Mouse (Mus musculus): ENCODE results near the gene Fam166b. TPM values are rescaled to one million over a fixed set of nuclear protein-coding genes. Genes with fewer than 3 reads are reported as not detected.

Fam166b gene
- polyA plus RNA-seq, 1 experiment from 2014 or later, result 0.21 TPM

DNA sequence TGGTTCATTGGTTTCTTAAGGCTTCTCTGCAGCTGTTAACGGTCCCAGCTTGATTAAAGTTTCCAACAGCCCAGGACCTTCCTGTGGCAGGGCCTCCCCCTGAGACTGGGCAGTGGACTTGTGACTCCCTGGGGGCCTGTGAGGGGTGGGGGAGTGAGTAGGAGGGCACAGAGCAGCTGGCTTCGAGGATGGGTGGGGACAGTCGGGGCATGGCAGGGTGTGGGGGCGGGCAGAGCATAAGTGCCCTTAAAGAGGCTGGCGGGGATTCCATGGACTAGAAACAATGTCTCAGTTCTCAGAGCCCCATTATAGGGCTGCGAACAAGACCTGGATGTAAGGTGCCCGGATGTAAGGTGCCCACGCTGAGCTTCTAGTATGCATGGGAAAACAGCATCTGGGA, 28.2 kb upstream of the Fam166b start:
- Histone ChIP-seq H3K36me3 (ENCODE audit: control insufficient read depth, insufficient read depth) (no peaks in the 10 kb centered on the region), H3K9ac (ENCODE audit: low read length) (no peak overlapping the region), H3K9me3 (replicated peaks; ENCODE audit: control insufficient read depth, low read length) (no peaks in the 10 kb centered on the region), H3K4me3 (ENCODE audit: low read length) (no peak overlapping the region), H3K27ac (ENCODE audit: low read length) (no peak overlapping the region), H3K27me3 (ENCODE audit: control insufficient read depth, insufficient read depth, low read length) (peaks cover 14% of the 10 kb centered on the region), H3K4me2 (ENCODE audit: low read depth, low read length) (no peak overlapping the region), H3K4me1 (ENCODE audit: control insufficient read depth, insufficient read depth, low read length) (peaks cover 24% of the 10 kb centered on the region)
- WGBS, result 15% methylated on average over 8 of the region's 8 CpGs
- no peak for ATAC-seq (replicated peaks; ENCODE audit: extremely low read depth, insufficient read depth, low FRiP score)

DNA sequence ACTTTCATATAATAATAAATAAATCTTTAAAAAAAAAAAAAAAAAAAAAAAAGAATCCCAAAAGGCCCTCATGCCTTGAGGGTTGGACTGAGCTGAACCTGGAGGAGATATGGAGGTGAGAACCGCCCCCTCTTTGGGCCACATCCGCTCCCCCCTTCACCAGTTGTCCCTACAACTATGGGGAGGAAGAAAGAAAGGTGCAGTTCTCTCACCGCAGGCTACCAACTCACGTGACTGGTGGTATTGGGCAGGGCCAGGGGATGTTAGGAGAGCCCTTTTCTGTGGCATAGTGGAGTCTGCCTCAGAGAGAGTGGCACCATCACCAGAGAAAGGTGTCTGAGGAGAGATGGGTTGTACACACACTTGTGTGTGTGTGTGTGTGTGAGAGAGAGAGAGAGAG, 27.5 kb upstream of the Fam166b start:
- Histone ChIP-seq H3K27ac (ENCODE audit: low read length) (no peak overlapping the region), H3K9ac (ENCODE audit: low read length) (no peak overlapping the region), H3K27me3 (ENCODE audit: control insufficient read depth, insufficient read depth, low read length) (peaks cover 14% of the 10 kb centered on the region), H3K36me3 (ENCODE audit: control insufficient read depth, insufficient read depth) (no peaks in the 10 kb centered on the region), H3K4me2 (ENCODE audit: low read depth, low read length) (no peak overlapping the region), H3K4me3 (ENCODE audit: low read length) (no peak overlapping the region), H3K9me3 (replicated peaks; ENCODE audit: control insufficient read depth, low read length) (no peaks in the 10 kb centered on the region), H3K4me1 (ENCODE audit: control insufficient read depth, insufficient read depth, low read length) (peaks cover 24% of the 10 kb centered on the region)
- ATAC-seq (replicated peaks; ENCODE audit: extremely low read depth, insufficient read depth, low FRiP score), result no peak
- WGBS, result 21% methylated on average over 4 of the region's 4 CpGs

DNA sequence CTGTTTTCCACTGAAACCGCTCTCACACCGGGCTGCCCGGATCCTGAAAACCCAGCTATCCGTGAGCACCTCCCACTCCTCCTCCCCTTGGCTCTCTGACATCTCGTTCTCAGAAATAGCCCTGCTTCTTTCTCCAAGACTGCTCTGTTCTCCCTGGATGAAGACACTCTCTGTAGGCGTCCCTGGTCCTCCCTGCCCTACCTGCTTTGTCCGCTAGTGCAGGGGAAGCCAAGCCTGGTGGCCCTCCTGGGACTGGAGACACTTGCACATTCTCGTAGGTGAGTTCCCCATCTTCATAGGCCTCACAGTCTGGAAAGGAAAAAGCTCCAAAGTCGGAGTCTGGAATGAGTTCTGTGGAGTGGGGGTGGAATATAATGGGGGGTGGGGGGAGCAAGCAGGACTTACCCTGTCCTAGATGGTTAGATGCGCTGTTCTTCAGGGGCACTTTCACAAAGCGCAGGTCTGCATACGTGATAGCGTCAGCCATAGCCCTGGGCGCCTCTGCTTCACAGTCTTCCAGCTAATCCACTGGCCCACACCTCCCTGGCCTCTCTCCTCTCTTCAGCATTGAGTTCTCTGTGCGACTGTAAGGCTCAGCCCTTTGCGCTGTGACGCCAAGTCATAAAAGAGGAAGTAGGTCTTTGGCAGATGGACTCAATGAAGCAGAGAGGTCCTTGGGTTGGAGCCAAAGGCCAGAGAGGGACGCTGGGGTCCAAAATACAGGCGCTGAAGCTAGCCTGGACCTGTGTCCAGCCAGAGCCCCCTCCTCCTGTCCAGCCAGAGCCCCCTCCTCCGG, 25.3 kb upstream of the Fam166b start, which contains the start of gene Cd72:
Gene Cd72 (minus strand): TSS at position 588 of the 796 bp plus-strand sequence.
- Histone ChIP-seq H3K9me3 (replicated peaks; ENCODE audit: control insufficient read depth, low read length) (no peaks in the 10 kb centered on the region), H3K36me3 (ENCODE audit: control insufficient read depth, insufficient read depth) (no peaks in the 10 kb centered on the region), H3K27me3 (ENCODE audit: control insufficient read depth, insufficient read depth, low read length) (peaks cover 14% of the 10 kb centered on the region), H3K4me1 (ENCODE audit: control insufficient read depth, insufficient read depth, low read length) (peaks cover 24% of the 10 kb centered on the region), H3K4me2 (ENCODE audit: low read depth, low read length) (peak within 1 kb of the TSS; percentile 66), H3K9ac (ENCODE audit: low read length) (peak within 1 kb of the TSS; percentile 15), H3K4me3 (ENCODE audit: low read length) (peak within 1 kb of the TSS; percentile 35), H3K27ac (ENCODE audit: low read length) (no peak within 1 kb of the TSS)
- no peak for ATAC-seq (replicated peaks; ENCODE audit: extremely low read depth, insufficient read depth, low FRiP score)
- 27% methylated on average over 20 of the region's 20 CpGs for WGBS

DNA sequence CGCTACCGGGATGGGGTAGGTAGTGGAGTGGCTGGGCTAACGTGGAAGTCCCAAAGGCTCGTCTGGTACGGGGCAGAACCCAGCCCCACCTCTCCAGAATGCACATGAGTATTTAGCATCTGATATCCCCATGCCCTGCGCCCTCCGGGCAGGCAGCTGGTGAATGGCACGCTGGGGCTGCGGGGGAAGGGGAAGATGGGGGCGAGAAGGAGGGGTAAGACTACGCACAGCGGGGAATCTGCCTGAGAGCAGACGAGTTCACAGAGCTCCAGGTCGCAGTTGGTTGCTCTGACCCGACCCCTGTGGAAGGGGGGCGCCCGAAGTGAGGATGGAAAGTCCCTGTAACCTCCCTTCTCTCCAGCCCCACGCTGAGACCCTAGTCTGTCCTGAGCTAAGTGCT, 24.5 kb upstream of the Fam166b start:
- Histone ChIP-seq H3K27me3 (ENCODE audit: control insufficient read depth, insufficient read depth, low read length) (peaks cover 14% of the 10 kb centered on the region), H3K9me3 (replicated peaks; ENCODE audit: control insufficient read depth, low read length) (no peaks in the 10 kb centered on the region), H3K27ac (ENCODE audit: low read length) (no peak overlapping the region), H3K4me2 (ENCODE audit: low read depth, low read length) (peak overlapping the region; percentile 66), H3K4me3 (ENCODE audit: low read length) (peak overlapping the region; percentile 35), H3K9ac (ENCODE audit: low read length) (peak overlapping the region; percentile 15), H3K36me3 (ENCODE audit: control insufficient read depth, insufficient read depth) (no peaks in the 10 kb centered on the region), H3K4me1 (ENCODE audit: control insufficient read depth, insufficient read depth, low read length) (peaks cover 24% of the 10 kb centered on the region)
- WGBS, result 1% methylated on average over 18 of the region's 18 CpGs
- ATAC-seq (replicated peaks; ENCODE audit: extremely low read depth, insufficient read depth, low FRiP score), result no peak

DNA sequence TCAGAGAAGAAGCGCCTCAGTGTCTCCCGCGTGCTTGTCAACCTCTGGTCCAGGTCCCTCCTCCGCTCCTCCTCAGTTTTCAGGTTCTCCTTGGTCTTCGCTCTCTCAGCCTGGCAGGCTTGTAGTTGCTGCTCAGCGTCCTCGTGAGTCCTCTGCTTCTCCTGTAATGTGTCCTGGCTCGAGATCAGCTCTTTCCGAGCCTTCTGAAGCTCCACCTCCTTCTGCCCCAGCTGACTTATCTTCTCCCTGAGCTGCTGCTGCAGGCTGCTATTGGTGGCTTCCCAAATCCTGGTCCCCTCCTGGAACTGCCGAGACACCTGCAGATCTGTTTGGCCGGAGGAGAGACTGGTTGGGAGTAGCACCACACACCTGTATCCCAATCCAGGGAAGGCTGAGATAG, 23.4 kb upstream of the Fam166b start:
- no peaks in the 10 kb centered on the region for H3K9me3 ChIP-seq (replicated peaks; ENCODE audit: control insufficient read depth, low read length)
- WGBS, result 41% methylated on average over 11 of the region's 11 CpGs
- H3K4me1 ChIP-seq (ENCODE audit: control insufficient read depth, insufficient read depth, low read length), result peaks cover 24% of the 10 kb centered on the region
- H3K9ac ChIP-seq (ENCODE audit: low read length), result no peak overlapping the region
- no peak overlapping the region for H3K4me2 ChIP-seq (ENCODE audit: low read depth, low read length)
- H3K27ac ChIP-seq (ENCODE audit: low read length), result no peak overlapping the region
- H3K4me3 ChIP-seq (ENCODE audit: low read length), result no peak overlapping the region
- peaks cover 7% of the 10 kb centered on the region; the same call in 1 of the 2 replicates for H3K36me3 ChIP-seq (ENCODE audit: control insufficient read depth, insufficient read depth)
- peaks cover 14% of the 10 kb centered on the region for H3K27me3 ChIP-seq (ENCODE audit: control insufficient read depth, insufficient read depth, low read length)
- ATAC-seq (replicated peaks; ENCODE audit: extremely low read depth, insufficient read depth, low FRiP score), result no peak

DNA sequence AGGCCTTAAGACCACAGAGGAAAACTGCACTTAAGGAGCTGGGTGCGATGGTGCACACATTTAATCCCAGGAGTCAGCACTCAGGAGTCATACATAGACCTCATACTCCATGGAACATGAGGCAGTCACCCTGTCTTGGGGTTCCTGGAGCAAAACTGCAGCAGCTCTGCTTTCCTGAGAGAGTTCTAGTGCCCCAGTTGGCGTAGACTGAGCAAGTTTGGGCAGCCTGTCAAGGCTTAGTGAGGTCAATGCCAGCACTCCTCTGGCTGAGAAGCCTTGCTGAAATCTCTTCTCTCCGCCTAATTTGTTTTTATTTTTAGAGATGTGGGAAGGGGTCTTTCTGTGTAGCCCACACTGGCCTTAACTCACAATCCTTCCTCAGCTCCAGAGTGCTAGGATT, 19.6 kb upstream of the Fam166b start:
- H3K36me3 ChIP-seq (ENCODE audit: control insufficient read depth, insufficient read depth), result peaks cover 24% of the 10 kb centered on the region
- peaks cover 6% of the 10 kb centered on the region for H3K27me3 ChIP-seq (ENCODE audit: control insufficient read depth, insufficient read depth, low read length)
- peaks cover 16% of the 10 kb centered on the region for H3K4me1 ChIP-seq (ENCODE audit: control insufficient read depth, insufficient read depth, low read length)
- no peak for ATAC-seq (replicated peaks; ENCODE audit: extremely low read depth, insufficient read depth, low FRiP score)
- no peaks in the 10 kb centered on the region for H3K9me3 ChIP-seq (replicated peaks; ENCODE audit: control insufficient read depth, low read length)
- WGBS, result 83% methylated on average over 3 of the region's 3 CpGs
- H3K27ac ChIP-seq (ENCODE audit: low read length), result no peak overlapping the region
- no peak overlapping the region for H3K9ac ChIP-seq (ENCODE audit: low read length)
- H3K4me3 ChIP-seq (ENCODE audit: low read length), result no peak overlapping the region
- H3K4me2 ChIP-seq (ENCODE audit: low read depth, low read length), result no peak overlapping the region

DNA sequence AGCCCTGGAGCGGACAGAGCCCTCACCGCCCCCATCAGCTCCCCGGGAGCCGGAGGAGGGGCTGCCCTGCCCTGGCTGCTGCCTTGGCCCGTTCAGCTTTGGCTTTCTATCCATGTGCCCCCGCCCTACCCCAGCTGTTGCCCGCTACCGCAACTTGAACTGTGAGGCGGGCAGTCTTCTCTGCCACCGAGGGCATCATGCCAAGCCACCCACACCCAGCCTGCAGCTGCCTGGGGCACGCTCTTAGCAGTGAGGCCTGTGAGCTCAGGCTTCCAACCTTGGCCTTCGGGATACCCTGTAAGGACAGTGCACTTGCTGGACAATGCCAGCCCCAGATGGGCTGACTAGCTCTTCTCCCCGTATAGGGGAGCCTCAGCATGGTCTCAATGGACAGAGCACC, 18.3 kb upstream of the Fam166b start:
- H3K27ac ChIP-seq (ENCODE audit: low read length), result no peak overlapping the region
- H3K9ac ChIP-seq (ENCODE audit: low read length), result no peak overlapping the region
- ATAC-seq (replicated peaks; ENCODE audit: extremely low read depth, insufficient read depth, low FRiP score), result no peak
- no peaks in the 10 kb centered on the region for H3K9me3 ChIP-seq (replicated peaks; ENCODE audit: control insufficient read depth, low read length)
- H3K27me3 ChIP-seq (ENCODE audit: control insufficient read depth, insufficient read depth, low read length), result no peaks in the 10 kb centered on the region
- peaks cover 24% of the 10 kb centered on the region for H3K36me3 ChIP-seq (ENCODE audit: control insufficient read depth, insufficient read depth)
- H3K4me2 ChIP-seq (ENCODE audit: low read depth, low read length), result no peak overlapping the region
- H3K4me1 ChIP-seq (ENCODE audit: control insufficient read depth, insufficient read depth, low read length), result peaks cover 9% of the 10 kb centered on the region
- no peak overlapping the region for H3K4me3 ChIP-seq (ENCODE audit: low read length)
- WGBS, result 85% methylated on average over 13 of the region's 13 CpGs

DNA sequence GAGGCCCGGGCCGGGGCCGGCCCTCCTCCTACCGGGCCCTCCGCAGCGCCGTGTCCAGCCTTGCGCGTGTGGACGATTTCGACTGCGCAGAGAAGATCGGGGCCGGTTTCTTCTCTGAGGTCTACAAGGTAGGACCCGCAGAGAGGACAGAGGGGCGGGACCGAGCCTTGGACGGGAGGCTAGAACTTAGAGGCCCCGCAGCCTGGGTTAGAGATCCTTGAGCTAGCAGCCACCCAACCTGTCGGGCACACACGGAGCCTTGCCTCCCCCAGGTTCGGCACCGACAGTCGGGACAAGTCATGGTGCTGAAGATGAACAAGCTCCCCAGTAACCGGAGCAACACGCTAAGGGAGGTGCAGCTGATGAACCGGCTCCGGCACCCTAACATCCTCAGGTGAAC, 14.6 kb upstream of the Fam166b start:
- H3K4me2 ChIP-seq (ENCODE audit: low read depth, low read length), result peak overlapping the region; percentile 97
- H3K27me3 ChIP-seq (ENCODE audit: control insufficient read depth, insufficient read depth, low read length), result no peaks in the 10 kb centered on the region
- peak; percentile 5 for ATAC-seq (replicated peaks; ENCODE audit: extremely low read depth, insufficient read depth, low FRiP score)
- H3K9me3 ChIP-seq (replicated peaks; ENCODE audit: control insufficient read depth, low read length), result no peaks in the 10 kb centered on the region
- peaks cover 24% of the 10 kb centered on the region for H3K36me3 ChIP-seq (ENCODE audit: control insufficient read depth, insufficient read depth)
- H3K4me1 ChIP-seq (ENCODE audit: control insufficient read depth, insufficient read depth, low read length), result peaks cover 9% of the 10 kb centered on the region
- 2% methylated on average over 28 of the region's 28 CpGs for WGBS
- peak overlapping the region; percentile 99 for H3K9ac ChIP-seq (ENCODE audit: low read length)
- H3K27ac ChIP-seq (ENCODE audit: low read length), result peak overlapping the region; percentile 99
- peak overlapping the region; percentile 91 for H3K4me3 ChIP-seq (ENCODE audit: low read length)

DNA sequence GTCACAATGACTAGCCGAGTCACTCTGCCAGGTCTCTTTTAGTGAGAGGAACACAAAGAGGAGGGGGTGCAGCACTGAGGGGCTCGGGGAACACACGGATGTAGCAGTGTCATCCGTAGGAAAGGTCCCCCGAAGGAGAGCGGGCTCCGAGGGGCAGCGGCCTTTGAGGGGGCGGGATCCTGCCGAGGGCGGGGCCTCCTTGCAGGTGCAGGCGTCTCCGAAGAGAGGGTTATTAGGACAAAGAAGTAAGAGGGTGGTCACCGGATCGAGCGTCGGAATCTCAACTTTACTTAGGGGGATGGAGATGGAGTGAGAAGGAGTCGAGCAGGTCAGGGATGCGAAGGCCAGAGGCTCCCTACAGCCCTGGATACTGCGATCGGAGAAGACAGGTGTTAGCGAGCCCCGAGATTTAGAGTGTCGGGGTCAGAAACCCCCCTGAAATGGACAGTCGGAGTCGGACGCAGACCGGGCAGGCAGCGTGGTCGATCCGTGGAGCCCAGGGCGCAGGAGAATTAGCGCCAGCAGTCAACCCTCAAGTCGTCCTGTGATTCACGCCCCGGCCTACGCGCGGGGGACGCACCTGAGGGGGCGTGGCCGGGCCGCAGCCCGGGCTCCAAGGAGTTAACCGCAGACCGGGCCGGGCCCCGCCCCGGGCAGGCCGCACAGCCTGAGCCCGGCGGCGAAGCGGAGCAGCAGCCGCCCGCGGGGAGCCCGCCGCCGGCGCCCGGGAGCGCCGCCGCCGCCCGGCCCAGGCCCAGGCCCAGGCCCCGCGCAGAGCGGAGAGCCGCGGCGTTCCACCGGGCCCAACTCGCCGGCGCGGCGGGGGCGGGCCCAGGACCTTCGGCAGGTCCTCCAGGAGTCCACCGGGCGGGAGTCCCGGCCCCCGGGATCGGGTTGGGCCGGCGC, 13.8 kb upstream of the Fam166b start:
- H3K9me3 ChIP-seq (replicated peaks; ENCODE audit: control insufficient read depth, low read length), result no peaks in the 10 kb centered on the region
- peak; percentile 65 for ATAC-seq (replicated peaks; ENCODE audit: extremely low read depth, insufficient read depth, low FRiP score)
- H3K27me3 ChIP-seq (ENCODE audit: control insufficient read depth, insufficient read depth, low read length), result no peaks in the 10 kb centered on the region
- peak overlapping the region; percentile 99 for H3K9ac ChIP-seq (ENCODE audit: low read length)
- peak overlapping the region; percentile 99 for H3K27ac ChIP-seq (ENCODE audit: low read length)
- peaks cover 21% of the 10 kb centered on the region for H3K36me3 ChIP-seq (ENCODE audit: control insufficient read depth, insufficient read depth)
- peak overlapping the region; percentile 97 for H3K4me2 ChIP-seq (ENCODE audit: low read depth, low read length)
- peaks cover 9% of the 10 kb centered on the region for H3K4me1 ChIP-seq (ENCODE audit: control insufficient read depth, insufficient read depth, low read length)
- H3K4me3 ChIP-seq (ENCODE audit: low read length), result peak overlapping the region; percentile 91
- WGBS, result under 1% methylated on average over 85 of the region's 88 CpGs

Data from heart, embryonic 16.5 days (tissue).